11 mouse cellular contexts compared by ENCODE assay signal in genomic region chr7:126807405-126807804, GRCm38 (mm10). TPM values are rescaled to one million over a fixed set of nuclear protein-coding genes. Genes with fewer than 3 reads are reported as not detected.
A peak's percentile ranks its signal among the peaks of the same experiment; 100 is the strongest.
DNase-seq lines count a peak whose midpoint lies in the region; ATAC-seq and TF ChIP-seq lines count a peak whose summit lies in the region.
"Had no signal": no experiment of that assay in that cellular context is flagged by ENCODE, and none has a peak within 500 bp of the region (broad histone marks: within the 10 kb centered on the region; RNA-seq: fewer than 3 reads in every experiment).

No protein-coding gene starts in this region.

- H3K4me3 ChIP-seq in liver, embryonic 12.5 days: no peak overlapping the region
- no peak overlapping the region for H3K4me3 ChIP-seq in forebrain, postnatal 0 days (ENCODE audit: low read depth, low read length)
- H3K4me3 ChIP-seq in neural tube, embryonic 15.5 days (replicated peaks): 0 out of 2 replicates have a peak overlapping the region, but pooled peaks have one; percentile 78

- no peak for ATAC-seq in liver, embryonic 12.5 days
- ATAC-seq in forebrain, postnatal 0 days: no peak
- no peak for ATAC-seq in neural tube, embryonic 15.5 days (ENCODE audit: low FRiP score)

- no peaks in the 10 kb centered on the region for H3K9me3 ChIP-seq in liver, embryonic 12.5 days (replicated peaks)
- H3K9me3 ChIP-seq in forebrain, postnatal 0 days (ENCODE audit: low read length): no peaks in the 10 kb centered on the region
- no peaks in the 10 kb centered on the region for H3K9me3 ChIP-seq in neural tube, embryonic 15.5 days (replicated peaks)

- H3K27me3 ChIP-seq in liver, embryonic 12.5 days (replicated peaks): no peaks in the 10 kb centered on the region
- H3K27me3 ChIP-seq in forebrain, postnatal 0 days (ENCODE audit: insufficient read depth, low read length): no peaks in the 10 kb centered on the region
- H3K27me3 ChIP-seq in neural tube, embryonic 15.5 days (replicated peaks): no peaks in the 10 kb centered on the region

- 70% methylated on average over 4 of the region's 4 CpGs for WGBS in liver, embryonic 12.5 days (ENCODE audit: insufficient replicate concordance)
- WGBS in forebrain, postnatal 0 days: 69% methylated on average over 4 of the region's 4 CpGs
- WGBS in neural tube, embryonic 15.5 days: 77% methylated on average over 4 of the region's 4 CpGs

- peak; percentile 52 for DNase-seq in adrenal gland, postnatal 14 days
- DNase-seq in adrenal gland, postnatal 4 days (ENCODE audit: low spot score in 2 of 2): no peak
- DNase-seq in liver: no peak
- no peak for DNase-seq in forebrain, postnatal 0 days
- no peak for DNase-seq in natural killer cell, adult 2 months (ENCODE audit: low spot score in 2 of 2)
- DNase-seq in layer of hippocampus, postnatal 10 days (ENCODE audit: low spot score in 2 of 2): no peak
- DNase-seq: thymus, postnatal 14 days had no signal

- peak overlapping the region; percentile 92; the same call in 1 of the 2 replicates for H3K4me2 ChIP-seq in liver, embryonic 12.5 days
- H3K4me2 ChIP-seq in forebrain, postnatal 0 days (ENCODE audit: low read depth): peak overlapping the region; percentile 59
- H3K4me2 ChIP-seq in neural tube, embryonic 15.5 days: peak overlapping the region; percentile 92; the same call in 1 of the 2 replicates

- H3K9ac ChIP-seq in liver, embryonic 12.5 days: no peak overlapping the region
- H3K9ac ChIP-seq in forebrain, postnatal 0 days: no peak overlapping the region
- 0 out of 2 replicates have a peak overlapping the region, but pooled peaks have one; percentile 83 for H3K9ac ChIP-seq in neural tube, embryonic 15.5 days (replicated peaks)

- no peaks in the 10 kb centered on the region; the same call in 1 of the 2 replicates for H3K36me3 ChIP-seq in liver, embryonic 12.5 days
- peaks cover 8% of the 10 kb centered on the region; the same call in 1 of the 2 replicates for H3K36me3 ChIP-seq in forebrain, postnatal 0 days (ENCODE audit: insufficient read depth)
- H3K36me3 ChIP-seq in neural tube, embryonic 15.5 days: no peaks in the 10 kb centered on the region

- no peak for TF ChIP-seq CTCF in forebrain, postnatal 0 days (IDR thresholded peaks at IDR 0.05; ENCODE audit: low read depth)

- peaks cover 56% of the 10 kb centered on the region for H3K4me1 ChIP-seq in liver, embryonic 12.5 days
- no peaks in the 10 kb centered on the region for H3K4me1 ChIP-seq in forebrain, postnatal 0 days (ENCODE audit: insufficient read depth)
- H3K4me1 ChIP-seq in neural tube, embryonic 15.5 days: peaks cover 23% of the 10 kb centered on the region

- H3K27ac ChIP-seq in liver, embryonic 12.5 days: peak overlapping the region; percentile 7; the same call in 1 of the 2 replicates
- no peak overlapping the region for H3K27ac ChIP-seq in forebrain, postnatal 0 days (ENCODE audit: low read depth, low read length)
- H3K27ac ChIP-seq in neural tube, embryonic 15.5 days (replicated peaks): no peak overlapping the region

RNA-seq across cellular contexts. Expression of gene Fam57b, which starts 9.9 kb away (rescaled TPM):
- total RNA-seq in adrenal gland, postnatal 14 days (2021): 32.1 and 32.5 TPM in 2 replicates
- total RNA-seq in adrenal gland, postnatal 4 days (2021): 10 to 100 TPM; 16.7 to 18.0 TPM
- not detected in 2 replicates for polyA plus RNA-seq in liver, embryonic 12.5 days (2016; fragmentation: Nextera tagmentation; extraction: Ambion mirVana)
- 33.2 and 34.4 TPM in 2 replicates for total RNA-seq in forebrain, postnatal 0 days (2014; rRNA removed)
- 39.0 and 42.6 TPM in 2 replicates for polyA plus RNA-seq in forebrain, postnatal 0 days (2015; fragmentation: Nextera tagmentation; extraction: Ambion mirVana)
- polyA plus RNA-seq in neural tube, embryonic 15.5 days (2015; fragmentation: Nextera tagmentation; extraction: Ambion mirVana): 48.2 and 54.4 TPM in 2 replicates
- total RNA-seq in layer of hippocampus, postnatal 10 days (2021): 100 to 1,000 TPM; 133 to 147 TPM

RNA-seq across cellular contexts. Expression of gene Ppp4c, which starts 15.1 kb away (rescaled TPM):
- total RNA-seq in adrenal gland, postnatal 14 days (2021): 94.7 and 109 TPM in 2 replicates
- total RNA-seq in adrenal gland, postnatal 4 days (2021): 100 to 1,000 TPM; 134 to 142 TPM
- 191 and 205 TPM in 2 replicates for polyA plus RNA-seq in liver, embryonic 12.5 days (2016; fragmentation: Nextera tagmentation; extraction: Ambion mirVana)
- 114 and 119 TPM in 2 replicates for total RNA-seq in forebrain, postnatal 0 days (2014; rRNA removed)
- 161 and 172 TPM in 2 replicates for polyA plus RNA-seq in forebrain, postnatal 0 days (2015; fragmentation: Nextera tagmentation; extraction: Ambion mirVana)
- polyA plus RNA-seq in neural tube, embryonic 15.5 days (2015; fragmentation: Nextera tagmentation; extraction: Ambion mirVana): 154 and 188 TPM in 2 replicates
- 10 to 100 TPM; 56.2 to 64.6 TPM for total RNA-seq in layer of hippocampus, postnatal 10 days (2021)

RNA-seq across cellular contexts. Expression of gene 4930451I11Rik, which starts 24.0 kb away (rescaled TPM):
- total RNA-seq in adrenal gland, postnatal 14 days (2021): not detected in 2 replicates
- total RNA-seq in adrenal gland, postnatal 4 days (2021): not detected
- not detected in 2 replicates for polyA plus RNA-seq in liver, embryonic 12.5 days (2016; fragmentation: Nextera tagmentation; extraction: Ambion mirVana)
- total RNA-seq in forebrain, postnatal 0 days (2014; rRNA removed): not detected in 2 replicates
- polyA plus RNA-seq in forebrain, postnatal 0 days (2015; fragmentation: Nextera tagmentation; extraction: Ambion mirVana): 0.62 TPM in 1 of 2 replicates, not detected in the other
- polyA plus RNA-seq in neural tube, embryonic 15.5 days (2015; fragmentation: Nextera tagmentation; extraction: Ambion mirVana): not detected in 2 replicates
- total RNA-seq in layer of hippocampus, postnatal 10 days (2021): not detected
- total RNA-seq: left cerebral cortex, postnatal 25 days had no signal
- polyA plus RNA-seq: brain, embryonic 14.5 days had no signal

RNA-seq across cellular contexts. Expression of gene Tbx6, which starts 26.1 kb away (rescaled TPM):
- 1.2 and 1.5 TPM in 2 replicates for total RNA-seq in adrenal gland, postnatal 14 days (2021)
- total RNA-seq in adrenal gland, postnatal 4 days (2021): under 1 TPM; 0.65 to 0.90 TPM
- 0.33 and 0.50 TPM in 2 replicates for polyA plus RNA-seq in liver, embryonic 12.5 days (2016; fragmentation: Nextera tagmentation; extraction: Ambion mirVana)
- total RNA-seq in forebrain, postnatal 0 days (2014; rRNA removed): 0.31 and 0.38 TPM in 2 replicates
- polyA plus RNA-seq in forebrain, postnatal 0 days (2015; fragmentation: Nextera tagmentation; extraction: Ambion mirVana): 0.10 and 0.11 TPM in 2 replicates
- 0.34 and 0.35 TPM in 2 replicates for polyA plus RNA-seq in neural tube, embryonic 15.5 days (2015; fragmentation: Nextera tagmentation; extraction: Ambion mirVana)
- total RNA-seq in layer of hippocampus, postnatal 10 days (2021): under 1 TPM; 0.62 to 0.69 TPM

RNA-seq across cellular contexts. Expression of gene Ypel3, which starts 30.6 kb away (rescaled TPM):
- 129 and 173 TPM in 2 replicates for total RNA-seq in adrenal gland, postnatal 14 days (2021)
- total RNA-seq in adrenal gland, postnatal 4 days (2021): 100 to 1,000 TPM; 112 to 122 TPM
- 77.2 and 78.5 TPM in 2 replicates for polyA plus RNA-seq in liver, embryonic 12.5 days (2016; fragmentation: Nextera tagmentation; extraction: Ambion mirVana)
- 162 and 237 TPM in 2 replicates for total RNA-seq in forebrain, postnatal 0 days (2014; rRNA removed)
- polyA plus RNA-seq in forebrain, postnatal 0 days (2015; fragmentation: Nextera tagmentation; extraction: Ambion mirVana): 223 and 250 TPM in 2 replicates
- 187 and 207 TPM in 2 replicates for polyA plus RNA-seq in neural tube, embryonic 15.5 days (2015; fragmentation: Nextera tagmentation; extraction: Ambion mirVana)
- 100 to 1,000 TPM; 150 to 152 TPM for total RNA-seq in layer of hippocampus, postnatal 10 days (2021)
